Mouse (Mus musculus) retina, embryonic 14.5 days (tissue): ENCODE measurements around the gene Tspan4.
"Not testable (repeated sequence)": the region's sequence is repeated elsewhere in the genome, so short reads cannot be mapped to it uniquely, and the experiment has no call there.

Experiments used
- DNase-seq: peaks from one replicate; pipeline ENCODE4 v3.0.0-alpha.2; 2015; ENCODE audit warnings: low spot score

The Tspan4 gene

GRCm38 (mm10) chr7:141439140-141439679 lies 35.8 kb upstream of the Tspan4 start:
- DNase-seq: no peak

GRCm38 (mm10) chr7:141439811-141440210 lies 35.2 kb upstream of the Tspan4 start:
- DNase-seq: no peak

GRCm38 (mm10) chr7:141440613-141441012 lies 34.4 kb upstream of the Tspan4 start:
- peak; percentile 73 for DNase-seq

- no peak for DNase-seq
Measured at GRCm38 (mm10) chr7:141441460-141441859, 33.6 kb upstream of the Tspan4 start.

- DNase-seq: no peak
Measured at GRCm38 (mm10) chr7:141442199-141442598, 32.8 kb upstream of the Tspan4 start.

GRCm38 (mm10) chr7:141443081-141443821 lies 31.8 kb upstream of the Tspan4 start:
- peak; percentile 73 for DNase-seq

GRCm38 (mm10) chr7:141443828-141444237 lies 31.2 kb upstream of the Tspan4 start, which contains the start of gene Pidd1:
TSS of gene Pidd1 (minus strand) at chr7:141444025.
- DNase-seq: peak; percentile 78

- not testable (repeated sequence) for DNase-seq
Measured at GRCm38 (mm10) chr7:141446374-141446773, 28.7 kb upstream of the Tspan4 start.

GRCm38 (mm10) chr7:141447110-141447991 lies 27.7 kb upstream of the Tspan4 start, which contains the start of gene Rplp2:
TSS of gene Rplp2 (plus strand) at chr7:141447370.
- peak; percentile 94 for DNase-seq

GRCm38 (mm10) chr7:141451928-141452327 lies 23.1 kb upstream of the Tspan4 start:
- DNase-seq: no peak

GRCm38 (mm10) chr7:141453636-141454035 lies 21.4 kb upstream of the Tspan4 start:
- no peak for DNase-seq

- DNase-seq: peak; percentile 95
Measured at GRCm38 (mm10) chr7:141454967-141455551, 20.0 kb upstream of the Tspan4 start, which contains the start of gene Pnpla2. TSS of gene Pnpla2 (plus strand) at chr7:141455198.

GRCm38 (mm10) chr7:141455610-141456314 lies 19.3 kb upstream of the Tspan4 start:
- peak; percentile 69 for DNase-seq

GRCm38 (mm10) chr7:141456739-141457138 lies 18.3 kb upstream of the Tspan4 start:
- no peak for DNase-seq

GRCm38 (mm10) chr7:141457236-141457635 lies 17.8 kb upstream of the Tspan4 start:
- DNase-seq: no peak

GRCm38 (mm10) chr7:141457986-141458660 lies 16.9 kb upstream of the Tspan4 start:
- DNase-seq: peak; percentile 70

- DNase-seq: no peak
Measured at GRCm38 (mm10) chr7:141458661-141459060, 16.4 kb upstream of the Tspan4 start.

GRCm38 (mm10) chr7:141459301-141459711 lies 15.7 kb upstream of the Tspan4 start:
- DNase-seq: no peak

- no peak for DNase-seq
Measured at GRCm38 (mm10) chr7:141460001-141460390, 15.0 kb upstream of the Tspan4 start.

- DNase-seq: no peak
Measured at GRCm38 (mm10) chr7:141460391-141461113, 14.5 kb upstream of the Tspan4 start, which contains the start of gene Cracr2b. TSS of gene Cracr2b (plus strand) at chr7:141461094.
